Mouse (Mus musculus): ENCODE measurements around the gene Raf1. TPM values are rescaled to one million over a fixed set of nuclear protein-coding genes. Genes with fewer than 3 reads are reported as not detected.
A peak's percentile ranks its signal among the peaks of the same experiment; 100 is the strongest.

Gene Raf1
- polyA plus RNA-seq, 2 experiments: 120 to 176 TPM

- Histone ChIP-seq H3K27me3 (ENCODE audit: control insufficient read depth, insufficient read depth, low read length) (no peaks in the 10 kb centered on the region), H3K36me3 (ENCODE audit: control insufficient read depth, insufficient read depth, low read length) (no peaks in the 10 kb centered on the region), H3K27ac (replicated peaks; ENCODE audit: low read depth, low read length) (no peak overlapping the region), H3K9me3 (ENCODE audit: control insufficient read depth, low read length) (no peaks in the 10 kb centered on the region), H3K4me1 (ENCODE audit: control insufficient read depth, insufficient read depth, low read length) (peaks cover 6% of the 10 kb centered on the region; the same call in 1 of the 2 replicates), H3K4me2 (replicated peaks; ENCODE audit: low read depth, low read length, severe bottlenecking) (no peak overlapping the region), H3K9ac (ENCODE audit: low read depth, low read length, severe bottlenecking) (no peak overlapping the region), H3K4me3 (replicated peaks; ENCODE audit: low read length) (no peak overlapping the region)
- ATAC-seq (ENCODE audit: low FRiP score, low read depth) (no peak), DNase-seq (ENCODE audit: low spot score) (no peak)
- WGBS: 80% methylated on average over 7 of the region's 7 CpGs
- no peak for TF ChIP-seq POLR2A (IDR thresholded peaks at IDR 0.05; ENCODE audit: borderline replicate concordance, extremely low read depth, insufficient read depth, insufficient read length)
Observed at GRCm38 (mm10) chr6:115696707-115697215, 20.3 kb upstream of the Raf1 start.

GRCm38 (mm10) chr6:115695124-115695523 is 18.7 kb upstream of the Raf1 start:
- Histone ChIP-seq H3K27me3 (ENCODE audit: control insufficient read depth, insufficient read depth, low read length) (no peaks in the 10 kb centered on the region), H3K4me1 (ENCODE audit: control insufficient read depth, insufficient read depth, low read length) (peaks cover 6% of the 10 kb centered on the region; the same call in 1 of the 2 replicates), H3K36me3 (ENCODE audit: control insufficient read depth, insufficient read depth, low read length) (no peaks in the 10 kb centered on the region), H3K9ac (ENCODE audit: low read depth, low read length, severe bottlenecking) (no peak overlapping the region), H3K4me2 (replicated peaks; ENCODE audit: low read depth, low read length, severe bottlenecking) (no peak overlapping the region), H3K27ac (replicated peaks; ENCODE audit: low read depth, low read length) (no peak overlapping the region), H3K4me3 (replicated peaks; ENCODE audit: low read length) (no peak overlapping the region), H3K9me3 (ENCODE audit: control insufficient read depth, low read length) (no peaks in the 10 kb centered on the region; the same call in 1 of the 2 replicates)
- WGBS: 56% methylated on average over 7 of the region's 7 CpGs
- ATAC-seq (ENCODE audit: low FRiP score, low read depth) (0 out of 2 replicates have a peak, but pooled peaks have one; percentile 32), DNase-seq (ENCODE audit: low spot score) (no peak)
- no peak for TF ChIP-seq POLR2A (IDR thresholded peaks at IDR 0.05; ENCODE audit: borderline replicate concordance, extremely low read depth, insufficient read depth, insufficient read length)

GRCm38 (mm10) chr6:115694441-115694842 is 18.0 kb upstream of the Raf1 start:
- Histone ChIP-seq H3K9me3 (ENCODE audit: control insufficient read depth, low read length) (no peaks in the 10 kb centered on the region; the same call in 1 of the 2 replicates), H3K36me3 (ENCODE audit: control insufficient read depth, insufficient read depth, low read length) (no peaks in the 10 kb centered on the region), H3K27ac (replicated peaks; ENCODE audit: low read depth, low read length) (no peak overlapping the region), H3K9ac (ENCODE audit: low read depth, low read length, severe bottlenecking) (no peak overlapping the region), H3K4me1 (ENCODE audit: control insufficient read depth, insufficient read depth, low read length) (peaks cover 6% of the 10 kb centered on the region; the same call in 1 of the 2 replicates), H3K4me2 (replicated peaks; ENCODE audit: low read depth, low read length, severe bottlenecking) (no peak overlapping the region), H3K4me3 (replicated peaks; ENCODE audit: low read length) (no peak overlapping the region), H3K27me3 (ENCODE audit: control insufficient read depth, insufficient read depth, low read length) (no peaks in the 10 kb centered on the region)
- ATAC-seq (ENCODE audit: low FRiP score, low read depth) (peak; percentile 44; the same call in 1 of the 2 replicates), DNase-seq (ENCODE audit: low spot score) (no peak)
- no peak for TF ChIP-seq POLR2A (IDR thresholded peaks at IDR 0.05; ENCODE audit: borderline replicate concordance, extremely low read depth, insufficient read depth, insufficient read length)
- WGBS: 49% methylated on average over 9 of the region's 9 CpGs

GRCm38 (mm10) chr6:115692963-115693730 is 16.7 kb upstream of the Raf1 start:
- TF ChIP-seq POLR2A (IDR thresholded peaks at IDR 0.05; ENCODE audit: borderline replicate concordance, extremely low read depth, insufficient read depth, insufficient read length): no peak
- no peak overlapping the region for H3K4me3 ChIP-seq (replicated peaks; ENCODE audit: low read length)
- 60% methylated on average over 5 of the region's 5 CpGs for WGBS
- no peaks in the 10 kb centered on the region for H3K27me3 ChIP-seq (ENCODE audit: control insufficient read depth, insufficient read depth, low read length)
- ATAC-seq (ENCODE audit: low FRiP score, low read depth) (no peak), DNase-seq (ENCODE audit: low spot score) (no peak)
- no peak overlapping the region for H3K4me2 ChIP-seq (replicated peaks; ENCODE audit: low read depth, low read length, severe bottlenecking)
- peaks cover 6% of the 10 kb centered on the region; the same call in 1 of the 2 replicates for H3K4me1 ChIP-seq (ENCODE audit: control insufficient read depth, insufficient read depth, low read length)
- H3K9me3 ChIP-seq (ENCODE audit: control insufficient read depth, low read length): no peaks in the 10 kb centered on the region; the same call in 1 of the 2 replicates
- H3K27ac ChIP-seq (replicated peaks; ENCODE audit: low read depth, low read length): no peak overlapping the region
- no peak overlapping the region for H3K9ac ChIP-seq (ENCODE audit: low read depth, low read length, severe bottlenecking)
- no peaks in the 10 kb centered on the region for H3K36me3 ChIP-seq (ENCODE audit: control insufficient read depth, insufficient read depth, low read length)

GRCm38 (mm10) chr6:115692163-115692950 is 15.9 kb upstream of the Raf1 start:
- Histone ChIP-seq H3K4me3 (replicated peaks; ENCODE audit: low read length) (no peak overlapping the region), H3K9ac (ENCODE audit: low read depth, low read length, severe bottlenecking) (no peak overlapping the region), H3K27ac (replicated peaks; ENCODE audit: low read depth, low read length) (no peak overlapping the region), H3K4me2 (replicated peaks; ENCODE audit: low read depth, low read length, severe bottlenecking) (no peak overlapping the region), H3K36me3 (ENCODE audit: control insufficient read depth, insufficient read depth, low read length) (no peaks in the 10 kb centered on the region), H3K27me3 (ENCODE audit: control insufficient read depth, insufficient read depth, low read length) (no peaks in the 10 kb centered on the region), H3K9me3 (ENCODE audit: control insufficient read depth, low read length) (no peaks in the 10 kb centered on the region; the same call in 1 of the 2 replicates), H3K4me1 (ENCODE audit: control insufficient read depth, insufficient read depth, low read length) (peaks cover 6% of the 10 kb centered on the region; the same call in 1 of the 2 replicates)
- ATAC-seq (ENCODE audit: low FRiP score, low read depth) (no peak), DNase-seq (ENCODE audit: low spot score) (no peak)
- WGBS: 43% methylated on average over 9 of the region's 9 CpGs
- no peak for TF ChIP-seq POLR2A (IDR thresholded peaks at IDR 0.05; ENCODE audit: borderline replicate concordance, extremely low read depth, insufficient read depth, insufficient read length)
